Mouse (Mus musculus): ENCODE results near the gene Fads6.

The Fads6 gene

DNA sequence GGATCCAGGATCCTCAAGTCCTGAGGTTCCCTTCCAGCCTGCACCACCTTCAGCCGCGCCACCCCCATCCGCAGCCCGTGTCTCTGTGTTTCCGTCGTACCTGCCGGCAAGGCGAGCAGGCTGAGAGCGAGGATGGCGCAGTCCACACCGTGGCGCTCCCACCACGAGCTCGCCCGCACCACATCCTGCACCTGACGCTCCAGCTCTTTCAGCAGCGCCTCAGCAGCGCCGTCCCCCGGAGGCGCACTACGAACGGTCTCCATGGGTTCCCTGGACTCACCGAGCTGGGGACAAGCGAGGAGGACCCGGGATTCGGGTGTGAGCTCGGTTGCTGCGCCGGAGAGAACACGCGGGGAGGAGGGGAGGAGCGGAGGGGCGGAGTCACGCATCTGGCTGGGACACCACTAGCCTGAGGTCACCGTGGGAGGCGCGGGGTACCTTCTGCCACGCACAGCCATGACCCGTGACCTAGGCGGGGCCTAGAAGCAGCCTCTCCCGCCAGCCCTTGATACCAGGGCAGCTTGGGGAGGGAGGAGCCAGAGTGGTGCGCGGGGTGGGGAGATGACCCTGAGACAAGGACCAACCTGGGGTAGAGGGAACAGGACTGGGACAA is at the start of gene Fads6:
TSS of gene Fads6 (minus strand) at position 450 of the 613 bp plus-strand sequence.
- peak; percentile 79 for DNase-seq (ENCODE audit: low spot score)

DNA sequence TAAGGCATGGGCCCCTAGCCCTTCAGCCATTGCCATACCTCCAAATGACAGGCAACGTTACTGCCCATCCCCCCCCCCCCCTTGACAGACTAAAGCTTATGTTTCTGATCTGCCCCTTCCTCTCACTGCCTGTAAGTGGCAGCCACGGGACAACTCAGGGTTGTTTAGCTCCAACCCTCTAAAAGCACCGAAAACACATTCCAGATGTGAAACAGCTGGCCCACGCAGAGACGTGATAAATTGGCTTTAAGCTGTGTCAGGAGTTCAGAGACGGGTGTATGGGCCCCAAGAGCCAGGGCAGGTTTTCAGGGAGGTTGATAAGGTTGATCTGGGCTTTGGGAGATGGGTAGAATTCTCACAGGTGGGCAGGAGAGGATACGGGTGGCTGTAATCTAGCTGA is 48.1 kb upstream of the Fads6 start:
- no peak for DNase-seq (ENCODE audit: low spot score)

DNA sequence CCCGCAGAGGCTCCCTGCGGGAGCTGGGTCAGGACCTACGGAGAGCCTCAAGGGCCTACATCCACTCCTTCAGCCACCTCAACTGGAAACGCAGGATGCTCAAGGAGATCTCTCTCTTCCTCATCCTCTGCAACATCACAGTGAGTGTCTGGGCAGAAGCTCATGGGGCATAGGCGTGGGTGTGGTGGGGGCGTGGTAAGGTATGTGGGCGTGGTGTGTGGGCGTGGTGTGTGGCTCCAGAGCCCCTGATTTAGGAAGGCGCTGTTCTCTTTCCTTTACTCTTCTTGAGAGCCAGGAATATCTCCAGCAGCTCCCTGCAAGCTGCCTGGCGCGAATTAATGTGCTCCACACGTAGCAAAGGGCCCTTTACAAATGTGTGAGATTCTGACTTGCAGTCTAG is 47.5 kb upstream of the Fads6 start:
- DNase-seq (ENCODE audit: low spot score): no peak

DNA sequence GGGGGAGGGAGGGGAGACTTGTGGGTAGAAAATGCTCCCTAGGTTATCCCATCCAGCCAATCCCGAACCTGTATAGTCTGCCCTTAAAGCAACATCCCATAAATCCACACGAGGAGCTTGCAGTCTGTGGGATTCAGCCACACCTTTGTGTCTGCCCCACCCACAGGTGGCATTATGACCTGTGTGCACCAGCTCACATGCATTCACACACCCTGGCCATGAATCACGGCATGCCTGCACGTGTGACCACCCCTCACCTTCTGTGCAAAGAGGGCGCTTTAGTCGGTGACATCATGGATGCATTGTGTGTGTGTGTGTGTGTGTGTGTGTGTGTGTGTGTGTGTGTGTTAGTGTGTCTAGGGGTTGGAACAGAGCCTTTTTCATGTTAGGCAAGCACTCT is 44.4 kb upstream of the Fads6 start:
- DNase-seq (ENCODE audit: low spot score): no peak

DNA sequence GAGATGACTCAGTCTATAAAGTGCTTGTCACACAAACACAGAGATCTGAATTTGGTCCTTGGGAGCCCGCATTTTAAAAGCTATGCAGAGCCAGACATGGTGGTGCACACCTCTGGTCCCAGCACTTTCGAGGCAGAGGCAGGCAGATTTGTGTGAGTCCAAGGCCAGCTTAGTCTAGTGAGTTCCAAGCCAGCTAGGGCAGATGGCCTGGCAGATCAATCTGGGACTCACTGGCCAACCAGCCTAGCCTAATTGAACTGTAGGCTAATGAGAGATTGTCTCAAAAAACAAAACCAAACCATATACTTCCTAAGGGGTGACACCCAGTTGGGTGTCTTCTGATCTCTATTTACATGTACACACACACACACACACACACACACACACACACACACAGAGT is 43.8 kb upstream of the Fads6 start:
- no peak for DNase-seq (ENCODE audit: low spot score)

DNA sequence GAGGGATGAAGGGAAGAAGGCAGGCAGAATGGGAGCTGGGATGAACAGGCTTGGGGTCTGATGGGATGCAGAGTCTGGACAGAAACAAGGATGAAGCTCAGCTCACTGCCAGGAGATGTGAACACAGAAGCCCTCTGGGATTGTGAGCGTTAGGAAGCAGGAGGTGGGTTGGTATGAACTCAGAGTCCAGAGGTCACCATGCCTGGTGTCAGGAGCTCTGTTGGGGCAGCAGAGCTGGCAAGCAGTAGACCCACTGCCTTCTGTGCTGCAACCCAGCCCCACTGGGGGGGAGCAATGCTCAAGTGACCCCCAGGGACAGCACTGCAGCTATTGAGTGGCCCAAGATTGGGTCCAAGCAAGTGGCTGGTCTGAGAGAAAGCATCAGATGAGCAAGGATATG is 40.4 kb upstream of the Fads6 start:
- DNase-seq (ENCODE audit: low spot score): no peak

DNA sequence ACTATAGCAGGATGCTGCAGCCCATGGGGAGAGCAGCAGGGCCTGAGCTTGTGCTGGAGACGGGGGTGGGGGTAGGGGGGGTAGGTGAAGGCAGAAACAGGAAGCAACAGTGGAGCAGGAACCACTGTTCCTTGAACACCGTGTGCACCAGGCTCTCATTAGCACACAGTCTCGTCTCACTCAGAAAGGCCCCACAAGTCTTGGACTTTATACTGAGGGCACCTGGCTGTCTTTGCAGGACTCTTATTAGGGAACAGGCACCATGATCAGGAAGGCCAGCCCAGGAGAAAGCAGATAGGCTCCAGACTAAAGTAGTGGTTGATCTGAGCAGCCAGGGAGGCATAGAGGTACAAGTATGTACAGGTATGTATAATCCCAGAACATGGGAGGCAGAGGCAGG is 39.9 kb upstream of the Fads6 start:
- DNase-seq (ENCODE audit: low spot score): no peak

DNA sequence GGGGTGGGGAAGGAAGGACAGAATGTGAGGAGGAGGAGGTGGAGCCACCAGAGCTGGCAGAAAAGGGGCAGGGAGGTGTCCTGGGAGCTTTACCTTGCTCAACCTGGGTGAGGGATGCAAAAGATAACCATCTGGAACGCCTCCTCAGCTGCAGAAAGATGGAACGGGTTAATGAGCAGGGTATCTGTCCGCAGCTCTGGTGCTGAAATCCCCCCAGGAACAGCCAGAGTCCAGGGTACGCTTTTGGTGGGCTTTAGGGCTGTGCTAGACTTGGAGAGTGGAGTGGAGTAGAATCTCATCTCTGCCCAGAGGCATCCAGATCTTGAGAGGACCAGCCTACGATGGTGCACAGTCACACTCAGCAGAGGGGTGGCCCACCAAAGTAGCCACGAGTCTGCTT is 38.7 kb upstream of the Fads6 start:
- DNase-seq (ENCODE audit: low spot score): no peak

DNA sequence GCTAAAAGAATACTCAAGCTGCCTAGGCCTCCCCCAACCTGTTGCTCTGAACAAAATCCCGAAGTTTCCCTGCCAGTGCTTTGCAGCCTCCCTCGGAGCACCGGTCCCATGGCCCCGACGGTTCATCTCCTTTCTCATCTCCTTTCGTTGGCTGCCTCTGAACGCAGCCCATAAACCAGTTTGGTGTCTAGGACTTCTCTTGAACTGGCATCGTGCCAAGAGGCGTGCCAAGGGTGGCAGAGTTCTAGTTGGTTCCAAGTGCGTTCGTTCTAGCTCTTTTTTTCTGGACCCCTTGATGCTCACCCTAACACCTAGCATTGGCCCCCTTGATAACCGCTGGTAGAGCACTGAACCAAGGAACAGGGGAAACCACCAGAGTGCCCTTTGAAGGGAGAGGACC is 37.8 kb upstream of the Fads6 start:
- DNase-seq (ENCODE audit: low spot score): no peak

DNA sequence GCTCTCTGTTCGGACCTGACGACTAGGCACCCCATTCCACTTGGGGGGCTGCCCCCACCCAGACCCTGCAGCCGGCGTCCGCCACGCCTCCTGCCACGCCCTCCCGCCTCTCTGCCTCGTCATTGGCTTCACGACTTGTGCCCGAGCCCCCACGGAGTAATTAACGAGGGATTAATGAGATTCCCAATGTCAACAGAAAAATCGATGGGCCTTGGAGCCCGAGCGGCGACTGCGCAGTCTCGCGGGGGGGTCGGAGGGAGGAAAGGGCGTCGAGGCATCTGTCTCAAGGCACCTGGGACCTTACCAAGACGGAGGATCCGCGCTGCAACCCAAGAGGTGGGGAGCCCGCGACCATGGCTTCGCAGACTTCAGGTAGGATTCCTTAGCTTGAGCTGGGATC is 37.1 kb upstream of the Fads6 start, which contains the start of gene Otop3:
TSS of gene Otop3 (plus strand) at position 201 of the 400 bp plus-strand sequence.
- DNase-seq (ENCODE audit: low spot score): no peak

DNA sequence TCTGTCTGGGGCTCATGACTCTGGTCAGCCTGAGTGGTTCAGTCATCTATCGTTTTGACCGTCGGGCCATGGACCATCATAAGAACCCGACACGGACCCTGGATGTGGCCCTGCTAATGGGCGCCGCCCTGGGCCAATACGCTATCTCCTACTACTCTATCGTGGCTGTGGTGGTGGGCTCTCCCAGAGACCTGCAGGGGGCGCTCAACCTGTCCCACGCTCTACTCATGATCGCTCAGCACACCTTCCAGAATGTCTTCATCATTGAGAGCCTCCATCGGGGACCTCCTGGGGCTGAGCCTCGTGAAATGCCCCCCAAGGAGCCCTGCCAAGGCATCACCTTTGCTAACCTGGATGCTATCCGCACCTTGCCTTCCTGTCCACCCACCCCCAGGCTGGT is 31.9 kb upstream of the Fads6 start:
- DNase-seq (ENCODE audit: low spot score): peak; percentile 20

DNA sequence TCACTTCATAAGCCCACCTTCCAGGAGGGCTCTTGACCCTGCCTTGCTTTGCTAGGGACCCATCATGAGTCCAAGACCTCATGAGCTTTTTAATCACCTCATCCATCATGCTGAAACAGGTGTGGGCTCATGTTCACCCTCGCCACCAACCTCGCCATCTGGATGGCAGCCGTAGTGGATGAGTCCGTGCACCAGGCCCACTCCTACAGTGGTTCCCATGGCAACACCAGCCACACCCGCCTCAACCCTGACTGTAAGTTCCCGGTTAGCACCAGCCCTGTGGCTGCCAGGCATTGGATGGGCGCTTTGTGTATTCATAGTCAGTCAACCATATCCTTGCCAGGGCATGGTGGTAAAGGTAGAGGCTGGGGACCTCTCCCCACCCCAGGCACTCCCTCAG is 29.3 kb upstream of the Fads6 start:
- no peak for DNase-seq (ENCODE audit: low spot score)

DNA sequence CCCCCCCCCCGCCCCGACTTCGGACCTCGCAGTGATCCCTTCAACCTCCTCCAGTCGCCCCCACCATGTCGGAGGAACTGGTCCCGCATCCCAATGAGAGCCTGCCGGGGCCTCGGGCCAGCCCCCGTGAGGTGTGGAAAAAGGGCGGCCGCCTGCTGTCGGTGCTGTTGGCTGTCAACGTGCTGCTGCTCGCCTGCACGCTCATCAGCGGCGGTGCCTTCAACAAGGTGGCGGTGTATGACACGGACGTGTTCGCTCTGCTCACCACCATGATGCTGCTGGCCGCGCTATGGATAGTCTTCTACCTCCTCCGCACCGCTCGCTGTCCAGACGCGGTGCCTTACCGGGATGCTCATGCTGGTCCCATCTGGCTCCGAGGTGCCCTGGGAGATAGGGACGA is 25.9 kb upstream of the Fads6 start:
- DNase-seq (ENCODE audit: low spot score): no peak

DNA sequence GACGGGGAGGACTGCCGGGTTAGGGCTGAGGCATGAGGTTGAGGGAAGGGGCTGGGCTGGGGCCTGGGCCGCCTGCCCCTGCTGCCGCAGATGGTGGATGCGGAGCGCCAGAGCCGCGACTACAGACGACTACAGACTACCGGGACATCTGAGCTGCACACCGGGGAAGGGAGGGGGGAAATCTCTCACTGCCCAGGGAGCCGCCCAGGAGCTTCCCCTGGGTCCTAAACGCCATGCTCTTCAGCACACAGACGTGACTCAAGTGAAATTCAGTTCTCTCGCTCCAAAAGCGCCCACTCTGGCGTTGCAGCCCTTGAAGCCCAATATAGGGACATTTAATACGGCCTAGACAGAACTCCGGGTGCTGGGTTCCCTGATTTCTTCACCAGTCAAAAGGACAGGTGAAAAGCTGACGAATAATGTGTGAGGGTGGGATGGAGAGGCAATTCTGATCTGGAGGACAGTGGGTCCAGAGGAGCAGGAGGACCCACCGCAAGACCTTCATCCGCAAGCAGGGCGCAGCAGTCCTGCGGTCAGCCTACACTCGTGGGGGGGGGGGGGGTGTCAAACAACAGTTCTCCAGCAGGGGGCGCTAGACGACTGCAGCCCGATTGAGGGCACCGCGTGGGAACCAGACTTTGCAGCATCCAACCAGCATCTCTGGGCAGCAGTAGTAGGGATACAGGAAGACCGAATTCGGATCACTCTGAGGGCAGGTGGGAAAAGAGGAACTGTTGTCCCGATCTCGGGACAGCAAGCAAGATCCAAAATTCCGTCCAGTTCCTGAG is 24.6 kb upstream of the Fads6 start, which contains the start of gene Ush1g:
TSS of gene Ush1g (minus strand) at position 136 of the 788 bp plus-strand sequence.
- DNase-seq (ENCODE audit: low spot score): peak; percentile 46

DNA sequence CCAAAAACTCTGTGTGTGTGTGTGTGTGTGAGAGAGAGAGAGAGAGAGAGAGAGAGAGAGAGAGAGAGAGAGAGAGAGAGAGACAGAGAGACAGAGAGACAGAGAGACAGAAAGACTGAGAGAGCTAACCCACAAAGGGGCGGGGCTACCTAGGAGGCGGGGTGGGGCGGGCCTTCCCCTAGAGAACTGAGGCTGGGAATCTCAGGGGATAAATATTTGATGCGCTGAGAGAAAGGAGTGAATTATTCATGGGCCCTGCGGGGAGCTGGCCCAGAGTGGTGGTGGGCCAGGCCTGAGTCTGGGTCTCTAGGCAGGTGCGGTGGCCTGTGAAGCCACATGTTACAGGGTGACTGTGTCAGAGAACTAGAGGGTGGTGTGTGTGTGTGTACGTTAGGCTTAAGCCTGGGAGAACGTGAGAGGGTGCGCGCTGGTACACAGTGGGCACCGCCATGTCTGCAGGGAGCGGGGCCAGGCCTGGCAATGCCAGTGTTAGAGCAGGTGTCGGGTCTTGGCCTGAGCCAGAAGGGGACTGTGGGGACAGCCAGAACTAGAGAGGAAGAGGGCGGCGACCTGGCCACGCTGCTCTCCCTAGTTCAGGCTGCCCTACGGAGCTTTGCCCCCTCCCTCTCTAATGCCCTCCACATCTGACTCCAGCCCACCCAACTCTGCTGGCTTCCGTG is 22.4 kb upstream of the Fads6 start:
- DNase-seq (ENCODE audit: low spot score): no peak

DNA sequence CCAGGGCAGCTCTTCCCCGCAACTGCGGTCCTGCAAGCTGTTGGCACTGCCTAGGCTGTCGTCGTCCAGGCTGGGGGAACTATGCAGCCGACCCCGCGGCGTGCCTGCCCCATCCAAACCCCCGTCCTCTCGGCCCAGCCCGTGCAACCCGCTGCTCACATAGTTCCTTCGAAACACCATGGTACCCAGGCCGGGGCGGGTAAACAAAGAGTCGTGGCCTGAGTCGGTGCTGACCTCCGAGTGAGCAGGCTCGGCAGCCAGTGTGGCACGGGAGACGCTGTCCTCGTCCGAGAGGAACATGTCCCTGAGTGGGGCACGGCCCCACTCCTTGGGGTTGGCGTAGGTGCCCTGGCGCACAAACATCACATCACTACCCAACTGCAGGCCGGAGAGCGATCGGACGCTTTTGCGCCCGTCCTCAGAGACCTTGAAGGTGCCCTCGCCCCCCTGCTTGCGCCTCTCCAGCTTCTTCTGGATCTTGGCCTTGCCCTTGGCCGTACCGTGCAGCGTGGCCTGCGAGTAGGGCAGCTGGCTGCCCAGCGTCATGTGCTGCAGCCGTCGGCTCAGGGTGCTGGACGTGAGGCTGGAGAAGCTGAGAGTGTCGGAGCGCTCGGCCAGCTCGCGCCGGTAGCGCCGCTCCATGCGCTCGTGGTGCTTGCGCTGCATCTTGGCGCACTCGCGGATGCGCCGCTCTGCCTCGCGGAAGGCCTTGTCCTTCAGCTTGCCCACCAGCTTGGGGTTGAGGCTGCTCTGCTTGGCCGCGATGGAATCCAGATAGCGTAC is 21.0 kb upstream of the Fads6 start:
- DNase-seq (ENCODE audit: low spot score): no peak

DNA sequence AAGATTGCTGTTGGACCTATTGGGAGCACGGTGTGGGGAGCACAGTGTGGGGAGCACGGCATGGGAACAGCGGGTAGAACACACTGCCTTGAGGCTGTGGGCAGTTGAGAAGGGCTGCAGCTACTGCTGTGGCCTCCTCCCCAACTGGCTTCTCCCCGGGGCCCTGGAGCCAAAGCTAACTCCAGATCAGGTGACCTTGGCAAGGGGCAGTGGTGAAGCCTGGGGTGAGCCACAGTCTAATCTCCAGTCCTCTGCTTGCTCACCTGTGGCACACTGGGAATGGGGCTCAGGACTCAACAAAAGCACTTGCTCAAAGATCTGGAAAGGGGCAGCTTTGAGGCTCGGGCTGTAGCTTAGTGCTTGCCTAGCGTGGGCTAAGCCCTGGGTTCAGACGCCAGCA is 19.7 kb upstream of the Fads6 start:
- DNase-seq (ENCODE audit: low spot score): no peak

DNA sequence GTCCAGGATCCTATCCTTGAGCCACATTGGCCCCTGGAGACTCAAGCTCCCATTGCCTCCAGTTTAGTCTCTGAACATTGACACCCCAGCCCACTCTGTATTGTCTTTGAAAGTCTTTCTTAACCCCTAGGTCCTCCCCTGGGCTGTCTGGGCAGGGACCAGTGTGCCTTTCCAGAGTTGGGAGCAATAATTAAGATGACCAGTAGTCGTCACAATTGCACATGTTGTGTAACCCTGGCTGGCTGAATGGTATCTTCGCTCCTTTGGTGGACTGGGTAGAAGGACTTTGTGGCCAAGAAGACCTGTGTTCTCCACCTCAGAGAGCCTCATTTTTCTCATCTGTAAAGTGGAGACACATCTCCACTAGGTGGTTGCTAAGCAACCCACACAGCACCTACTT is 16.8 kb upstream of the Fads6 start:
- no peak for DNase-seq (ENCODE audit: low spot score)

DNA sequence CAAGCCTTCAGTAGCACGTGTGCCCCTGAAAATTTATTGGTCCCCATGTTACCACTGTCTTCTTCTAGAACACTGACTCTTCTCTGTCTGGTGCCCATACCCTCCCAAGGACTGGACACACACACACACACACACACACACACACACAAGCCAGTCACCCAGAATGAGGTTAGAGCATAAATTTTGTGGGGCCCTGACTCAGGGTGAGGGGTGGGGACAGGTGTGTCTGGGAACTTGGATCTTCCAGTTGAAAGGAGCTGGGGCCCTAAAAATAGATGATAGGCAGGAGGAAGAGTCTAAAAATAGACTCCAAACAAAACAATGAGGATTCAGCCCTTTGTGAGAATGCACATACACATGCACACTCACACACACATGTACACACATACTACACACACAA is 11.3 kb upstream of the Fads6 start:
- no peak for DNase-seq (ENCODE audit: low spot score)

DNA sequence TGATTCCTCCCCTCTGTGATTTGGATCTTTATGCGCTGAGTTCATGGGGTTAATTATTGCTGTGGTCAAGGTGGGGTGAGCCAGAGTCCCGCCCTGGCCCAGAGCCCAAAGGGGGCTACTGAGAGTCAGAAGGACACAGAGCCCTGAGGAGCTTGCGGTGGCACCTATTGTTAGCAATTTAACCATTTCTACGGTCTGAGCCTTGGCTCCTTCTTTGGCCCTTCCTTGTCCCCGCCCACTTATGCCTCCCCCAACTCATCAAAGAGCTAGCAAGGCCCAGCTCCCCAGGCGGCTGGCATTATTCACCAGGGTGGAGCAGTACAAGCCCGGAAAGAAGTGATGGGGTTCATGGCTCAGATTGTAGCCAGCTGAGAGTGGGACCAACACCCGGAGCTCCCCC is 9.4 kb upstream of the Fads6 start, which contains the start of gene Otop2:
TSS of gene Otop2 (plus strand) at position 301 of the 400 bp plus-strand sequence.
- DNase-seq (ENCODE audit: low spot score): no peak

DNA sequence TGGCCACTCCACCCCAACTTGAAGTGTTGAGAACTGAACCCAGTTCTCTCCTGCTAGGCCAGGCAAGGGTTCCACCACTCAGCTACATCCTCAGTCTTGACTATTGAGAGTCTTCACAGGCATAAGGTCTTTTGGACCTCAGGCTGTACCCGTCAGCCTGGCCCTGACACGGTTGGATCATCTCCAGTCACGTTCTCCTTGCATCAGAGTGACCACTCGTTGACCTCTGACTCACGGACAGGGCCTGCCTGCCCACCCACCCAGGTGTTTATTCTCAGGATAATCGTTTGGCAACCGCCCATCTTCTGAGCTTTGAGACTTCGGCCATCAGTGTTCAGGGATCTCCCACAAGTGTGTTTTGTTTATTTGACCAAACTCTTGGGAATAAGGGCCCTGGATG is 5.7 kb upstream of the Fads6 start:
- DNase-seq (ENCODE audit: low spot score): no peak

DNA sequence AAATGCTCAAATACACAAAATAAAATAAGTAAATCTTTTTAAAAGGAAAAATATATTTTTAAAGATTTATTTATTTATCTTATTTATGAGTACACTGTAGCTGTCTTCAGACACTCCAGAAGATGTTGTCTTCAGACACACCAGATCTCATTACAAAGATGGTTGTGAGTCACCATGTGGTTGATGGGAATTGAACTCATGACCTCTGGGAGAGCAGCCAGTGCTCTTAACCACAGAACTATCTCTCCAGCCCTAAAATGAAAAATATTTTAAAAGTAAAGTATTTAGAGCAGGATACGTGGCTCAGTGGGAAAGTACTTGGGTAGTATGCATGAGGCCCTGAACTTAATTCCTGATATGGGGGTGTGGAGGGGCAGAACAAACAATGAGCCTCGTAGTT is 3.9 kb upstream of the Fads6 start:
- DNase-seq (ENCODE audit: low spot score): no peak
